Mouse (Mus musculus) embryonic facial prominence, embryonic 15.5 days (tissue): Measurements from ENCODE around the gene Polr3h. TPM values are rescaled to one million over a fixed set of nuclear protein-coding genes. Genes with fewer than 3 reads are reported as not detected.
A peak's percentile ranks its signal among the peaks of the same experiment; 100 is the strongest.

ENCODE experiments used
- ATAC-seq: fragments of 200-750 bp; cut with Nextera tagmentation; 2 replicates; pipeline ENCODE4 v1.8.0; 2017; ENCODE audit warnings: low read depth, moderate TSS enrichment; ENCODE audit not compliant: insufficient number of reproducible peaks, low FRiP score, low TSS enrichment
- H3K27ac ChIP-seq: fragments of 300-500 bp; sonication (generic); replicated peaks from 2 replicates; pipeline ENCODE4 v1.5.1; 2015; ENCODE audit warnings: mild to moderate bottlenecking, inconsistent platforms
- H3K27me3 ChIP-seq: fragments of 300-500 bp; sonication (generic); 2 replicates; pipeline ENCODE4 v1.6.1; 2015; ENCODE audit warnings: inconsistent platforms
- H3K36me3 ChIP-seq: fragments of 300-500 bp; sonication (generic); 2 replicates; pipeline ENCODE4 v1.6.1; 2015; ENCODE audit warnings: mild to moderate bottlenecking, inconsistent platforms
- H3K4me1 ChIP-seq: fragments of 300-500 bp; sonication (generic); 2 replicates; pipeline ENCODE4 v1.6.1; 2015; ENCODE audit warnings: inconsistent platforms
- H3K4me2 ChIP-seq: fragments of 300-500 bp; sonication (generic); replicated peaks from 2 replicates; pipeline ENCODE4 v1.6.1; 2015; ENCODE audit warnings: mild to moderate bottlenecking, inconsistent platforms
- H3K4me3 ChIP-seq: fragments of 300-500 bp; sonication (generic); replicated peaks from 2 replicates; pipeline ENCODE4 v1.5.1; 2015; ENCODE audit warnings: mild to moderate bottlenecking, inconsistent platforms
- H3K9ac ChIP-seq: fragments of 300-500 bp; sonication (generic); 2 replicates; pipeline ENCODE4 v1.6.1; 2015; ENCODE audit warnings: inconsistent platforms
- H3K9me3 ChIP-seq: fragments of 300-500 bp; sonication (generic); replicated peaks from 2 replicates; pipeline ENCODE4 v1.6.1; 2016; ENCODE audit warnings: inconsistent platforms
- WGBS: fragments of 180-500 bp; shearing (Covaris S2); methylation state at CpG from one replicate; pipeline ENCODE4 v1.1.7; 2015; 5-methylcytosine and 5-hydroxymethylcytosine counted together
- polyA plus RNA-seq: library from polyadenylated mRNA; unstranded; fragments of >200 nt; fragmentation: Nextera tagmentation; extraction: Ambion mirVana; gene quantifications from 2 replicates; pipeline ENCODE4 v1.2.1, GENCODE M21; 2015

Gene Polr3h
- polyA plus RNA-seq, 1 experiment from 2014 or later, result 65.3 TPM

DNA sequence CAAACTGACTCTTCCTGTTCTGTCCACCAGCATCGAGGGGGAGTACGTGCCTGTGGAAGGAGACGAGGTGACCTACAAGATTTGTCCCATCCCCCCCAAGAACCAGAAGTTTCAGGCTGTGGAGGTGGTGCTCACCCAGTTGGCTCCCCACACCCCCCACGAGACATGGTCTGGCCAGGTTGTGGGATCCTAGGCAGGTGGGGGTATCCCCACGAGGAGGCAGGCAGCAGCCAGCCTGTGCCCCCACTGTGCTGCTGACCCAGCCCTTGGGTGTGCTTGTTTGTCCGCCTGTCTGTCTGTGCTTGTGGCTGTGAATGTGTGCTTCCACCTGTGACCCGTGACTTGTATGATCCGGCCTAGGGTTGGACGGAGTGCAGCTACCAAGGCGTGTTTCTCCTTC is 23.0 kb upstream of the Polr3h start:
- WGBS, result 80% methylated on average over 10 of the region's 10 CpGs
- H3K4me1 ChIP-seq, result no peaks in the 10 kb centered on the region
- H3K27ac ChIP-seq, result no peak overlapping the region
- H3K27me3 ChIP-seq, result no peaks in the 10 kb centered on the region
- H3K4me2 ChIP-seq, result no peak overlapping the region
- no peaks in the 10 kb centered on the region for H3K9me3 ChIP-seq
- no peak overlapping the region for H3K9ac ChIP-seq
- H3K4me3 ChIP-seq, result no peak overlapping the region
- no peak for ATAC-seq
- H3K36me3 ChIP-seq, result peaks cover 20% of the 10 kb centered on the region

DNA sequence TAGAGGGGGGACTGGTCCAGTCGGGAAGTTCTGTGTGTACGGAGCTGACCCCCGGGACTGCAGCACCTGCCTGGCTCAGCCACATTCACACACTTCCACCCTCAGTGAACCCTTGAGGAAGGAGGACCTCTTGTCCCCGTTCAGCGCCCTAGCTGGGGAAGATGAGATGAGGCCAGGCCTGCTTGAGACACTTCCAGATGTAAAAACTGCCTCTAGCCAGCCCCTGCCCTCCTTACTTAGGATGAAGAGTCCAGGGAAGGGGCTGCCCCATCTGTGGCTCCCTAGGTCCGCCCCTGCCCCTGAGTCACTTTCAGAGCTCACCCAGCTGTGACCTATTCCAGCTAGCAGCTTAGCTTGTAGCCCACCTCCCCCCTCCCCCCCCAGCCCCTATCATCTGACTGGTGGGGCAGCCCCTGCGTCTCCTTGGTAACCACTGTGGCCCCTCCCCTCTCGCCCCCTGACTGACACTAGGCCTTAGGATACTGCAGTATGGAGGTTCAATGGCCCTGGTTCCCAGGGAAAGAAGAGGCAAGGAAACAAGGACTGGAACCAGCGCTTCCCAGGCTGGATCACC is 17.2 kb upstream of the Polr3h start:
- no peaks in the 10 kb centered on the region for H3K36me3 ChIP-seq
- no peak overlapping the region for H3K4me2 ChIP-seq
- H3K27me3 ChIP-seq, result no peaks in the 10 kb centered on the region
- 10% methylated on average over 9 of the region's 9 CpGs for WGBS
- H3K4me3 ChIP-seq, result no peak overlapping the region
- no peak overlapping the region for H3K9ac ChIP-seq
- peak; percentile 15; the same call in 1 of the 2 replicates for ATAC-seq
- no peak overlapping the region for H3K27ac ChIP-seq
- H3K4me1 ChIP-seq, result peaks cover 4% of the 10 kb centered on the region
- H3K9me3 ChIP-seq, result no peaks in the 10 kb centered on the region

DNA sequence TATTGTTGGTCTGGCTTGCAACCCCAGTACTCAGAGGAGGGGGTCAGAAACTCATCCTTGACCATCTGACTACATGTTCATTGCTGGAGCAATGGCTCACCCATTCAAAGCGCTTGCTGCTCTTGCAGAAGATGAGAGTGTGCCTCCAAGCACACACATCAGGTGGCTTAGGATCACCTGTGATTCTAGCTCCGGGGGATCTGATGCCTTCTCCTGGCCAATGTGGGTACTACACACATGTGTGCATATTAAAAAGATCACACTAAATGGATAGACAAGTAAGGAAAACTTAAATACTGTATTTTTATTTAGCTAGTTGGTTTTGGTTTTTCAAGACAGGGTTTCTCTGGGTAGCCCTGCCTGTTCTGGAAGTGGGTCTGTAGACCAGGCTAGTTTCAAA is 15.0 kb upstream of the Polr3h start:
- WGBS, result 94% methylated on average over 2 of the region's 2 CpGs
- ATAC-seq, result no peak
- H3K4me3 ChIP-seq, result no peak overlapping the region

DNA sequence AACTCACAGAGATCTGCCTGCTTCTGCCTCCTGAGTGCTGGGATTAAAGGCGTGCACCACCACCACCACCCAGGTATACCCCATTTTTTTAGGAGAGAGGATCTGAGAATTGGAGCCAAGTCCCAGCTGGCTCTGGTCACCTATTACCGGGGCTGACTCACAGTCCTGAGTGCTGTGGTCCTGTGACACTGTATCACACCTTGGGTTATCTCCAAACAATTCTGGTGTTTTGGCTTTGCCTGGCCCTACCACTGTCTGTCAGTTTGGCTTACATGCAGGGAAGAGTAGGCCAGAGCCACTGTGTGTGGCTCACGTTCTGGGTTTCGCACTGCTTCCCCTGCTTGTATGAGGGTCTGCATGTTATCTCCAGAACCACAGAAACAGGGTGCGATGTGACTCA is 14.2 kb upstream of the Polr3h start:
- H3K9ac ChIP-seq, result no peak overlapping the region
- ATAC-seq, result no peak
- no peaks in the 10 kb centered on the region for H3K9me3 ChIP-seq
- peaks cover 30% of the 10 kb centered on the region for H3K4me1 ChIP-seq
- no peak overlapping the region for H3K4me3 ChIP-seq
- no peaks in the 10 kb centered on the region for H3K27me3 ChIP-seq
- no peak overlapping the region for H3K27ac ChIP-seq
- H3K36me3 ChIP-seq, result no peaks in the 10 kb centered on the region
- H3K4me2 ChIP-seq, result no peak overlapping the region
- WGBS, result 87% methylated on average over 5 of the region's 5 CpGs

More for the DNA sequence above, 15.0 kb upstream of the Polr3h start:
- H3K27ac ChIP-seq, result no peak overlapping the region
- H3K4me2 ChIP-seq, result no peak overlapping the region
- H3K9ac ChIP-seq, result no peak overlapping the region
- no peaks in the 10 kb centered on the region for H3K27me3 ChIP-seq
- H3K36me3 ChIP-seq, result no peaks in the 10 kb centered on the region
- H3K9me3 ChIP-seq, result no peaks in the 10 kb centered on the region
- peaks cover 26% of the 10 kb centered on the region for H3K4me1 ChIP-seq

DNA sequence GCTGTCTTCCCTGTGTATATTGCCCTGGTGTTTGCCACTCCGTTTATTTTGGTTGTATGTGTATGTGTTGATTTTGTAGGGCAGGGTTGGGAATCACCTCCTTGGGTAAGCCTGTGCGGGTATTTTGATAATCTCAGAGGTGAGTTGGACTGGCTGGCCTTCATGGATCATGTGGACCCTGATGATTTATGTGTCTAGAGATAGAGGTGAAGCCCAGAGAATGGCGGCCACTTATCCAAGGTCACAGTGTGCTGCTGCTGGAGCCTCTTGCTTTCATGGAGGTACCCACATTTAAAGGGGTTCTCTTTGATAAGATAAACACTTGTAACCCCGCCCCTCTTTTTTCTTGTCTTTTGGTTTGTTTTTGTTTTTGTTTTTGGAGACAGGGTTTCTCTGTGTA is 13.7 kb upstream of the Polr3h start:
- no peak overlapping the region for H3K4me2 ChIP-seq
- no peaks in the 10 kb centered on the region for H3K9me3 ChIP-seq
- 93% methylated on average over 4 of the region's 4 CpGs for WGBS
- no peak overlapping the region for H3K9ac ChIP-seq
- no peaks in the 10 kb centered on the region for H3K27me3 ChIP-seq
- H3K4me1 ChIP-seq, result peaks cover 30% of the 10 kb centered on the region
- H3K36me3 ChIP-seq, result no peaks in the 10 kb centered on the region
- no peak for ATAC-seq
- H3K27ac ChIP-seq, result no peak overlapping the region
- no peak overlapping the region for H3K4me3 ChIP-seq

DNA sequence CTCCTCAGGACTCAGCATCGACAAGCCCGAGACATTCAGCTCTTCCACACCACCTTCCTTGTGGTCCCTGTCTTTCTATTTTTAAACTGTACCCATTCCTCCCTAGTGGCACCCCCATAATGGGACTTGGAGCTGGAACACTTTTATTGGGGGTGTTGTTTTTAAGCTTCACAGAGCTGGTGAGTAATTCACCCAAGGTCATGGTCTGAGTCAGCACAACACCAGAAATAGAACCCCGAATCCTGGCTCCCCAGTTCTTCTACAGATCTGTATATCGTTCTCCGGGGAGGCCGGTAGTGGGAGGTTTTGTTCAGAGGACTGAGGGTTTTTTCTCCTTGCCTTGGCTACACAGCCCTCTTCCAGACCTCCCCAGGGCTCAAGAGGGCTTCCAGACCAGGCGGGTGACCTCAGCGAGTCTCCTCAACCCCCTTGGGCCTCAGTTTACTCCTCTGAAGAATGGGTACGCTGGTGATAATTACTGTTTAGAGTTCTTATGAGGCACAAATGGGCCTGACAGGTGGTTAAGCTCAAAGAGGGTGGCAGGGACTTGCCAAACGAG is 13.2 kb upstream of the Polr3h start:
- Histone ChIP-seq H3K9ac (no peak overlapping the region), H3K27me3 (no peaks in the 10 kb centered on the region), H3K36me3 (no peaks in the 10 kb centered on the region), H3K9me3 (no peaks in the 10 kb centered on the region), H3K4me2 (no peak overlapping the region), H3K27ac (no peak overlapping the region), H3K4me3 (no peak overlapping the region), H3K4me1 (peaks cover 30% of the 10 kb centered on the region)
- ATAC-seq, result no peak
- 84% methylated on average over 10 of the region's 10 CpGs for WGBS

DNA sequence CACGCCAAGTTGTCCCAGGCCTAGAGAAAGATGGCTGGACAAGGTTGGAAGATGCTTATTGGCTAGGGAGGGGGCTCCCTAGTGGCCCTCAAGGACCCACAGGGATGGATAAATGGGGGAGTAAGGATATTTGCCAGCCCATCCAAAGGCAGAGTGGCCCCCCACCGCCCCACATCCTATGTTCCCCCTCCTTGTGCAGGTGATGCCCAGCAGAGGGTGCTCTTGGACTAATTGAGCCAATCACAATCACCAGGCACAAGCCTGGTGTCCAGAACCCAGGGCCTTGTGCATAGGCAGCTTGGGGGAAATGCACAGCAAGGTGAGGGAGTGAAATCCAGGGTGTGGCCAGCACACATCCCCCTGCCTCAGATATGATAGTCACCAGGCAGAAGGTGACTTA is 12.2 kb upstream of the Polr3h start:
- H3K27me3 ChIP-seq, result no peaks in the 10 kb centered on the region

DNA sequence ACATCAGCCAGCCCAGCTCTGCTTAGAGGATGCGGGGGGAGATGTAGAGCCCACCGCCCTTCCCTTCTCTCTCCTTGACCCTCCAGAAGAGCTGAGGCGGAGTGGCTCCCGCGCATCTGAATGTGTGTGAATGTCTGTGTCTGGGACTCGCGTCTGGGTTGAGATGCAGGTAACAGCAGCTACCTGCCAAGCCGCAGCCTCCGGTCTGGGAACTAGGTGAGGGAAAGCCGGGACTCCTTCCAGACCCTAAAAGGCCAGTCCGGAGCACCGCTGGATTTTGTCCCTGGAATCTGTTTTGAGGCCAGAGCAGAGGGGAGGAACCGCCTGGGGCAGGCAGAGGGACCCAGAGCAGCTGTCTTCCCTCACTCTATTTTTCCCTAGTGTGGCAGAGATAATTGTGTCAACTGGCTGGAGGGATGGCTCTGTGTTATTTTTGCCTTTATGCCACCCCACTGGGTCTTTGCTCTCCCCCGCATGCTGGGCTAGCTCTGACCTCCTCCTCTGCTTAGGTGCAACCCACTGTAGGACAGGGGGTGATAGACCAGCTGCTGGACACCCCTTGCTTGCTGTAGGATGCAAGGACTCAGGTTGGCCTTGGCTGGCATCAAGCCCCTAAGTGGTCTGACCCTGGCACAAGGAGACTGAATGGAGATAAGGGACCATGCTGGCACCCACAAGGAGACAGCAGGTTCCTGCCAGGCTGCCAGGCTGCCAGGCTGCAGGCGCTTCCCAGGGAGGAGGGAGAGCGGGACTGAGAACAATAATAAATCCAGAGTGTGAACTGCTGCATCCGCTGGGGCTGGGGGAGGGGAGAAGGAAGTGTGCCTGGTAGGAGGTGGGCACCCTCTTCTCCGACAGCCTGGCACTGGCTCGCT is 11.3 kb upstream of the Polr3h start:
- no peak for ATAC-seq
- peak overlapping the region; percentile 74 for H3K27ac ChIP-seq

More for the DNA sequence above, 12.2 kb upstream of the Polr3h start:
- Histone ChIP-seq H3K36me3 (no peaks in the 10 kb centered on the region), H3K4me2 (peak overlapping the region; percentile 83), H3K9ac (no peak overlapping the region), H3K27ac (no peak overlapping the region), H3K4me3 (peak overlapping the region; percentile 51; the same call in 1 of the 2 replicates), H3K4me1 (peaks cover 30% of the 10 kb centered on the region), H3K9me3 (no peaks in the 10 kb centered on the region)
- no peak for ATAC-seq
- 41% methylated on average over 2 of the region's 2 CpGs for WGBS

DNA sequence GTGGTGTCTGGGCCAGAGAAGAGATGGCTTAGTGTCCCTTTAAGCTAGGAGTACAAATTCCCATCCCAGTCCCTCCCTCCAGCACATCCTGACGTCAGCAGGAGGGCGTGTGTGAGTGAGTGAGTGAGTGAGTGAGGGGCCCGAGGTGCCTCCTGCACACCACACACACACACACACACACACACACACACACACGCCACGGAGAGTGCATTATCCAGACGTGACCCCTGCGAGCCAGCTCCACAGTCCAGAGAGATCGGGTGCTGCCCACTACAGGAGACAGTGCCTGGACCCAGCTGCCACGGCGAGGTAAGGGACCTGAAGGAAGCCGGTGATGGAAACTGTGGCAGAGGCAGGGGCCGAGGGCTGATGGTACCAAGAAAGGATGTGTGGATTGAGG is 10.6 kb upstream of the Polr3h start, which contains the start of gene Csdc2:
Gene Csdc2, plus strand, starts transcription at position 81 of the 400 bp plus-strand sequence.
- Histone ChIP-seq H3K4me1 (peaks cover 30% of the 10 kb centered on the region), H3K4me3 (peak within 1 kb of the TSS; percentile 51), H3K4me2 (peak within 1 kb of the TSS; percentile 83), H3K27me3 (no peaks in the 10 kb centered on the region), H3K9me3 (no peaks in the 10 kb centered on the region), H3K36me3 (no peaks in the 10 kb centered on the region), H3K9ac (peak within 1 kb of the TSS; percentile 39), H3K27ac (peak within 1 kb of the TSS; percentile 74)
- 0% methylated on average over 12 of the region's 12 CpGs for WGBS
- peak; percentile 37; the same call in 1 of the 2 replicates for ATAC-seq

More for the DNA sequence above, 11.3 kb upstream of the Polr3h start:
- Histone ChIP-seq H3K9me3 (no peaks in the 10 kb centered on the region), H3K27me3 (no peaks in the 10 kb centered on the region), H3K36me3 (no peaks in the 10 kb centered on the region), H3K4me1 (peaks cover 30% of the 10 kb centered on the region), H3K9ac (peak overlapping the region; percentile 39), H3K4me3 (peak overlapping the region; percentile 51), H3K4me2 (peak overlapping the region; percentile 83)
- WGBS, result 9% methylated on average over 19 of the region's 19 CpGs

DNA sequence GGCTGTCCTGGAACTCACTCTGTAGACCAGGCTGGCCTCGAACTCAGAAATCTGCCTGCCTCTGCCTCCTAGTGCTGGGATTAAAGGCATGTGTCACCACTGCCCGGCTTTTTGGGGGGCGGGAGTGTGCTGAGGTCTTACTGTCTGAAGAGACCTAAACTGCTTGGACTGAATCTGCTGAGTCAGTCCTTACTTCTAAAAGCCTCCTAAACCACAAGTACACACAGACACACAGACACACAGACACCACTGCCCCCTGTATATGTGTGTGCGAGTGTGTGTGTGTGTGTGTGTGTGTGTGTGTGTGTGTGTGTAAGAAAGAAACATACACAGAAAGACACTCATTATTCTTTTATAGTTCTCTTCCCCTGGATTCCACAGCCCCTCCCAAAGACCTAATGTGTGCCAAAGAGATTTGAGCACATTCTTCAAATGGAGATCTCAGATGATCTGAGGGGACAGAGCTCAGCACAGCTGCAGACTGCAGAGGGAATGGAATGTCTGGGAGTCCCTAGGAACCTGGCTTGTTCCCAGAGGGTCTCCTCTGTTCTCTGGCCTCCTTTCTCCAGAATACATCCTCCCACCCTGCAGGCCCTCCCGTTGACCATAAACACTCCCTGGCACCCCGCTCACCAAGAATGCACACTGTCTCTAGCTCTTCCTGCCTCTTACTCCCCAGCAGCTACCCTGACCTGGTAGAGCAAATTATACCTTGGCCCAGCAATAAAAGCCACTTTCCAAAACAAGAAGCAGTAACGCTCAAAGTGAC is 10.0 kb upstream of the Polr3h start:
- Histone ChIP-seq H3K9me3 (no peaks in the 10 kb centered on the region), H3K27ac (peak overlapping the region; percentile 74), H3K4me1 (peaks cover 30% of the 10 kb centered on the region), H3K4me3 (peak overlapping the region; percentile 51), H3K9ac (peak overlapping the region; percentile 39; the same call in 1 of the 2 replicates), H3K36me3 (no peaks in the 10 kb centered on the region), H3K27me3 (no peaks in the 10 kb centered on the region), H3K4me2 (peak overlapping the region; percentile 83)
- ATAC-seq, result peak; percentile 27; the same call in 1 of the 2 replicates
- 52% methylated on average over 7 of the region's 7 CpGs for WGBS

DNA sequence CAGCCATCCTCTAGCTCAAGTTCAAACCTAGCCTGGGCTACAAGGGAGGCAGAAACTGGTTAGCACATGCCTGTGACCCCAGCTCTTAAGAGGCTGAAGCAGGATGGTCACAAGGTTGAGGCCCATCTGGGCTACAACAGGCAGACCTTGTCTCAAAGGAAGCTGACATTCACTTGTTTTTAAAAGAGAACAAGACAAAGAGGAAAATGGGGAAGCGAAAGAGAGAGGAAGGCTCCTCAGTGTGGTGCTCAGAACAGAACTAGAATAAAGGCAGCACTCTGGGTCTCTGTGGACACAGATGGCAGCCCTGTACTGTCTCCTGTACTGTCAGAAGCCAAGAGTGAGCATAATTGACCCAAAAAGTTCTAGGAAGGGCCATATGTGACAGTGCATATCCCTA is 7.9 kb upstream of the Polr3h start:
- ATAC-seq, result no peak
- no peak overlapping the region for H3K9ac ChIP-seq
- H3K27ac ChIP-seq, result no peak overlapping the region
- no peak overlapping the region for H3K4me2 ChIP-seq
- H3K36me3 ChIP-seq, result no peaks in the 10 kb centered on the region
- no peaks in the 10 kb centered on the region for H3K9me3 ChIP-seq
- WGBS, result 69% methylated on average over 1 of the region's 1 CpGs
- peaks cover 30% of the 10 kb centered on the region for H3K4me1 ChIP-seq
- no peak overlapping the region for H3K4me3 ChIP-seq
- no peaks in the 10 kb centered on the region for H3K27me3 ChIP-seq
